7 mouse cellular contexts compared by ENCODE assay signal in the genomic region with DNA sequence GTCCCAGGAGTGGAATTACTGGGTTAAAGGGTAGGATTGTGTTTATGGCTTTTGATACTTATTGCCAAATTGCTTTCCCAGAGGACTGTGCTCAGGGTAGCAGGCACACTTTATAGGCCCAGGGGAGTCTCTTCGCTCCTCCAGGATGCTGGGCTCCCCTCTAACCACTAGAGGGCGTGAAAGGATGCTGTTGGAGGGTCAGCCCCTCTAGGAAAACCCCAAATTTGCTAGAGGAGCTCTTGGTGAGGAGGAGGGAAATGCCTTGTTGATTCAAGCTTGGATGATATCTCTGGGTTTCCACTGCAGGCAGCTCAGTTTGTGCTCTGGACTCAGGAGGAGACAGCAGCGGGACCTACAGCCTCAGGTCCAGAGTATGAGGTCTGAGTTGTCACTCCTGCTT. TPM values are rescaled to one million over a fixed set of nuclear protein-coding genes. Genes with fewer than 3 reads are reported as not detected.
DNase-seq lines count a peak whose midpoint lies in the region; ATAC-seq and TF ChIP-seq lines count a peak whose summit lies in the region.

No protein-coding gene starts in this region.

- in situ Hi-C loops in ES-E14 (cut with MboI; ENCODE audit: low sequenced_read_pairs in 2 of 2, unreplicated experiment in 2 of 2): no loop called here

- H3K36me3 ChIP-seq in ES-E14 (ENCODE audit: control insufficient read depth, insufficient read depth, low read length, poor library complexity, severe bottlenecking): no peaks in the 10 kb centered on the region

- H3K9me3 ChIP-seq in ES-E14 (ENCODE audit: control insufficient read depth, insufficient read depth, low read depth, low read length): no peaks in the 10 kb centered on the region

- H3K9ac ChIP-seq in ES-E14 (ENCODE audit: insufficient read depth, low read depth, low read length, poor library complexity, severe bottlenecking): no peak overlapping the region

- no peak overlapping the region for H3K27ac ChIP-seq in ES-E14 (ENCODE audit: insufficient read depth, low read depth, low read length, poor library complexity, severe bottlenecking)

- ATAC-seq in activated CD4-positive, CD25-positive, alpha-beta regulatory T cell, adult 4 months: no peak

- intact Hi-C loops in left cerebral cortex, postnatal 14 days (cut with DNase I): loop anchor here (2.0 kb wide), 1 partner anchor 59 kb away; the partner anchor contains the start of gene Nog

- peak; percentile 12 for DNase-seq in kidney, postnatal 14 days
- no peak for DNase-seq in kidney, adult 11 months
- peak; percentile 61 for DNase-seq in ES-E14 (ENCODE audit: low read depth, low spot score)
- peak; percentile 33 for DNase-seq in brain, adult 2 months (ENCODE audit: low read depth, low spot score)
- peak; percentile 21 to 38 for DNase-seq in left cerebral cortex, postnatal 14 days (ENCODE audit: low spot score in 2 of 2)
- peak; percentile 67 for DNase-seq in retina, postnatal 1 day

- no peak overlapping the region for H3K4me3 ChIP-seq in ES-E14 (ENCODE audit: insufficient read depth in 1 of 2, low read depth in 1 of 2, low read length in 2 of 2, poor library complexity in 1 of 2, severe bottlenecking in 1 of 2)

- peaks cover 6 to 7% of the 10 kb centered on the region in 2 experiments; a peak in 3 of 4 replicates for H3K4me1 ChIP-seq in ES-E14 (ENCODE audit: control insufficient read depth in 2 of 2, insufficient read depth in 2 of 2, low read length in 2 of 2, poor library complexity in 1 of 2)

TF ChIP-seq in ES-E14, 5 proteins besides CTCF, POLR2A, EP300 and RAD21:
- TF ChIP-seq ZNF384 (IDR thresholded peaks at IDR 0.05; ENCODE audit: low read depth, low read length) (no peak), HCFC1 (IDR thresholded peaks at IDR 0.05; ENCODE audit: borderline replicate concordance, insufficient read depth, low read length) (no peak), ZC3H11A (IDR thresholded peaks at IDR 0.05; ENCODE audit: borderline replicate concordance, low read depth, low read length) (peak; percentile 43; the same call in 1 of the 2 replicates), MAFK (IDR thresholded peaks at IDR 0.05; ENCODE audit: insufficient read depth, low read depth, low read length) (no peak)

RNA-seq across cellular contexts. Expression of gene Nog, which starts 58.8 kb away (rescaled TPM):
- 2.9 and 3.0 TPM in 2 replicates for total RNA-seq in ES-E14 (2012; rRNA removed)
- 10 to 100 TPM; 15.6 to 17.1 TPM for total RNA-seq in left cerebral cortex, postnatal 14 days (2021)
- polyA plus RNA-seq in activated CD4-positive, CD25-positive, alpha-beta regulatory T cell, adult 4 months (2017; shearing (Covaris generic)): not detected
